Mouse (Mus musculus) NIH3T3 (cell line): ENCODE measurements at regions not wholly inside any gene's neighbourhood (a gene's known extent, or its start where the extent isn't known, plus 50 kb on each side); places are given as distances from the start of the nearest gene placed in this dataset.
"Not testable (repeated sequence)": the region's sequence is repeated elsewhere in the genome, so short reads cannot be mapped to it uniquely, and the experiment has no call there.

Experiments used
- DNase-seq: peaks from one replicate; pipeline ENCODE4 v3.0.0-alpha.2; 2012; ENCODE audit warnings: low read depth

DNA sequence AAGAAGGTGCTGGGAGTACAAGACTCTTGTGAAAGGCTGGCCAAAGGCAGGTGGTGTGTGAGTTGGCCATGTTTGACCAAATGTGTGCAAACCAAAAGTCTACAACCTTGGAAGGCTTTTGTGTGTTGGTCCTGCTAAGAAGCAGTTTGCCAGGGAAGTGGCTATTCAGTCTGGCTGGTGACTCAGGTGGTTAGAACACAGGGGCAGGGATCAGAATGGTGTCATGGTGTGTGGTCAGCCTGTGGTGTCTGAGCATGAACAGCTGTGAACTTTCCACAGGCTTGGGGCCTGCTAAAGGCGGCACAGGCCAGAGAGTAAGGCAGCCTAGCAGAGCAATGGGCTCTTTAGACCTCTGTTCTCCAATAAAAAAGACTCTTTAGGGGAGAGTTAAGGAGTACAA, 171.6 kb upstream of the Klf14 start:
- no peak for DNase-seq

DNA sequence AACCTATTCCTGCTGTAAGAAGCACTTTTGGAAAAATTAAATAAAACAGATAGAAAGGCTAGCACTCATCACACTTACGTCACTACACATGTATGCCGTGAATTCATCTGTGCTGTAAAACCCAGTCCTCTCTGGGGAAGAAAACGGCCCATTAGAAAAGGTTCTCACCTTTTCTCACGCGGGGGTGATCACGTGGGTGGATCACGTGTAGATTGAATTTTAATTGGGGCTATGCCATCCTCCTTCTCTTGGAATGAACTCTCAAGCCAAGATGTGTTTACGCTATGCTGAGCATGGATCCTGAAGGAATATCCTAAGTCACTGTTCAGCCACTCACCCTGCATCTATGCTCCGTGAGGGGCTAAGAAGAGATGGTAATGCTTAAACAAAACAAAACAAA, 172.8 kb upstream of the Klf14 start:
- DNase-seq, result no peak

DNA sequence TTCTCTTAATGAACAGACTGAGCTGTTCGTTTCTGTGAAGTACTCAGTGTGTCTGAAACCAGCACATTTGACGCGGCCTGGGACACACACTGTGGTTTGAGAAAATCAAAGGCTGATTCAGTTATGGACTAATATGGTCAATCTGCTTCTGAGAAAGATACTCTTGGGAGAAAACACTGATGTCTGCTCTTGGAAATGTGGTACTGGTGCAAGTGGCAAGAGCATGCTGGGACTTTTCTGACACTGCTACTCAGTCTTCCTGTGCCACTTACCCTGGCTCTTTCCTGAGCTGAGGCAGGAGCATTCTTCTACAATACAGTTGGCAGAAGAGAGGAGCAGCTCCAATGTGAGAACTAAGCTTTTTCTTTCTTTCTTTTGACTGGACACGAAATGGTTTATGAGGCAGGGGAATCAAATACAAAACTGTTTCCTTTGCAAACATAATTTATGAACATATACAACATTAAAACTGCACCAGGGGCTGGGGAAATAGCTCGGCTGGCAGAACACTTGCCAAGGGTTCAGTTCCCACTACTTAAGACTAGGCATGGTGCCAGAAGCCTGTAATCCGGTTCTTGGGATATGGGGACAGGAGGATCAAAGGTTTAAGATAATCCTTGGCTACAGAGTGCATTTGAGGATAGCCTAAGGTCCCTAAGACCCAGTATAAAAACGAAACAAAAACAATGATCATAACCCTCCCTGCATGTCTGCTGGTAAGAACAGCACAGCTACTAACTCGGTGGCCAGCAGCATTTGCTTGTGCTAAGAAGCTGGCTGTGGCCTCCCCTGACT, 173.7 kb upstream of the Klf14 start:
- no peak for DNase-seq

DNA sequence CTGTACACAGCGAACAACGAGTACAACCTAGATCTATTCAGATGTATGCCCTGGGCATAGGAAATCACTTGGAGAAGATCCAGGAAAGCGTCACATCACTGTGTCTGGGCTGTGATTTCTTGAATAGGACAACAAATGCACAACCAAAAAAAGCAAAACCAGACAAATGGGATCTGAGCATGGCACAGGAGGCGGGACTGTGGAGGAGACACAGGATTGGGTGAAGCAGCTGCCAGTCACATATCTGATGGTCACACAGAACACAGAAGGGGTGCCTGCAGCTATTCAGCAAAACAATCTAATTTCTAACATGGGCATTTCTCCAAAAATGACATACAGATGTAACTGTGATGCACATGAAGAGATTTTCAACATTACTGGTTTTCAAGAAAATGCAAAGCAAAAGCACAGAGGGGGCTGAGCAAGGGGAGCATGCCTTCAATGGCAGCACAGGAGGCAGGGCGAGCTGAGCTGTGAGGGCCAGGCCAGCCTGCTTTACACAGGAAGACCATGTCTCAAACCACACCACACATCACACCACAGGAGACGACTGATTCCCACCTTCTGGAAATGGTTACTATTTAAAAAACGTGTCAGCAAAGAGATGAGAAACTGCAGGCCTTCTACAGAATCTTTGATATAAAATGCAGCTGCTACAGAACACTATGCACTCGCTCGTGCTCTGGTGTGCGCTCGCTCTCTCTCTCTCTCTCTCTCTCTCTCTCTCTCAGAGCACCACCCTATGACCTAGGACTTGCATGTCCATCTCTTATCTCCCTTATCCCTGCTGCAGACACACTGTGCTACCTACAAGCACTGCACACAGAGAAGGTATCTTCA, 175.2 kb upstream of the Klf14 start:
- peak; percentile 37 for DNase-seq

DNA sequence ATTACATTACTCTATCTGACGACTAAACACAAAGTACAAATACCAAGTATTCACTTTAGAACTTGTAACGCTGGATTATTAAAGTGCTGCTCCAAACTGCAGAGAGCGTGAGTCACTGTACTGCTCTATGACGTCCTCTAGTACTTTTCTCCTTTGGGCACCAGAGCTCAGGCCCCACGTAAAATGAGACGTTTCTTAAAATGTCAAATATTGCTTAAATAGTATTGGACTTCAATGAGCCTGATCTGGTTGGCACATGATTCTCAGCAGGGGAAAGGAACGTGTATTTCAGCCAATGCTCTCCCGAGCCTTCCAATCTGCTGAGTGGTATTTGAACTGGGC, 175.8 kb upstream of the Klf14 start:
- peak; percentile 47 for DNase-seq

DNA sequence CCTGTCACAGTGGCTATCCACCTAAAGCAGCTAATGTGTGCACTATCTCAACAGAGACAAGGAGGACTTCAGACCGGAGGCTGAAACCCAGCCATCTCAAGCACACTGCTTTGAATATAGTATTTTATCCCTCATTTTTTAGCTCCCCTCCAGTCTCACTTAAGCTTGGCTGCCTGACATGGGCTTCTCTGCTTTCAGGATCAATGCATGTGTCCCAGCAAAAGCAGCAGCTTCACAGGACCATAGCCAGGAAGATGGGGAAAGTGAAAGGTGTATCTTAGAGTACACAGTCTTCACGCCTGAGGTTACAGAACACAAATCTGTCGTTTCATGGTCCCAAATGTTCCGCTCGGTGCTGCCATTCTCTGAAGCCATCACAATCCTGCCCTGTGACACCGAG, 176.7 kb upstream of the Klf14 start:
- no peak for DNase-seq

DNA sequence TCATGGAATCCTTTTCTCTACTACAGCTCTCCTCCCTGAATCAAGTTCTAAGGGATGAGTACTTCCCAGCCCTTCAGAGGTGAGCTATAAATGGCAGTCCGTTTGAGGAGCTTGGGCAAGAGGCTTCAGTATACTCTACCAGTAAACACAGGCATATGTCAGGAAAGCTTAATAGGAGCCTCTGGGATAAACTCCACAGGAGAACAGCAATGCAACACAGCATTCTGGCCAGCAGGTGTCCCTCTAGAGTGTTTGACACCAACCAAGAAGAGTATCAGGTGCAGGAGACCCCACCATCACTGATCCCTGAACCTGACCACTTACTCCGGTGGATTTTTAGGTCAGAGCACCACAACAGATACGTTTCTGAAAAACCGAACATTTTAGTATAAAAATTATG, 178.0 kb upstream of the Klf14 start:
- peak; percentile 68 for DNase-seq

DNA sequence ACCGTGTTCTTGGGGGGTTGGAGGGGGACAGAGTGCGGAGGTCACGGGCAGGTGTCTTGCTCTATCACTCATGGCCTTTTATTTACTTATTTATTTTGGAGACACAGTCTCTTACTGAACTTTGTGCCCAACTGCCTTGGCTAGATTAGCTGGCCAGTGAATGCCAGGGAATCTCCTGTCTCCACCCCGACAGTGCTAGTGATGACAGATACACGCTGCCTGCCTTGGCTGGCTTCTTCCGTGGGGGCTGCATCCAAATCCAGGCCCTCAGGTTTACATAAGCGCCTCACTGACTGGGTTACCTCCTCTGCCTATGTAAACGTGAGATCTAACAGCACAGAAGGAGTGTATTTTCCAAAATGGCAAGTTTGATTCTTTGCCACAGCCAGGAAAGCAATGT, 178.5 kb upstream of the Klf14 start:
- no peak for DNase-seq

DNA sequence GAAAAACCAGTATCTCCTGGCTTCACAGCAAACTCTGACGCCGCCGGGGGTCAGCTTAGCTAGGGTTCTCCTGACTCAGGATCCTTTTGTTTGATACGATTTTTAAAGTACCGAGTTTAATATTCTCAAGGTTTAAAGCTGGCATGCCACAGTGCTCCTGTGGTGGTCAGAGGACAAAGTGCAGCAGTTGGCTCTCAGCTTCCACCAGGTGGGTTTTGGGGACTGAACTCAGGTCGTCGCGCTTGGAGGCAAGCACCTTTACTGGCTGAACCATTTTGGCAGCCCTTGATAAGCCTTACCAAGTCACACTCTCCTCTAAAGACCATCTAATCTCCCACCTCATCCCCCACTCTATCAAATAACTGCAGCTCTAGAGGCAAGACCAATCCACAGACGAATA, 181.1 kb upstream of the Klf14 start:
- DNase-seq, result no peak

DNA sequence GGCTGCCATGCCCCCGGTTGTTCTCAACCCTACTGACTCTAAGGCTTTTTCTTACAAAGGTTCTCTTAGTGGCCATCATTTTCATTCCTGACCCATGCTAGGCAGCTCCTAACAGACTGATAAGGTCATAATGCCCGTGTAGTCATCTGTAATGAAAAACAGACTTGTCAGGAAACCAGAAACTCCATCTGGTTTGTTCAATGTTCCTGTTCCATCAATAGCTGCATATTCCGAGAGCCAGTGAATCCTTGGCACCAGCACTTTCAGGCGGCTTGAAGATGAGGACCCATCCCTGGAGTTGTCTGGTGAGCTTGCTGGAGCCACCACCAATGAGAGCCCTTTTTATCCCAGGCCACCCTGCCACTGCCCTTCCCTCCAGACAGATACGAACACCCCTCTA, 181.7 kb upstream of the Klf14 start:
- DNase-seq, result no peak

DNA sequence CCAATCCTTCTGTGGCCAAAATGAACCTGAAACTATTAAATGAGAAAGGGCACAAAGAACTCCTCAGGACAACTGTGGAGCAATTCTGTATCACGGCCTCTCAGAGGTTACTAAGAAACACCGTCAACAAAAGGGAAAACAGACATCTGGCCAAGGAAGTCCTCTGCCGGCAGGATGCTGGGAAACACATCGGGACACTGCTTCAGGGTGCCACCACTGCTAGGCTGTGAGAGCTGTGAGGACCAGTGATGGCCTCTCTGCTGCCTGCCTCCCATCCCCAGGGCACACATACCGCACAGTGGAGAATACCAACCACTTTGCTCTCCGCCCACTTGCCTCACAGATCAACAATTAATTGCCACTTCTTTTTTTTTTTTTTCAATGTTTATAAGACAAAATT, 182.6 kb upstream of the Klf14 start:
- DNase-seq, result no peak

DNA sequence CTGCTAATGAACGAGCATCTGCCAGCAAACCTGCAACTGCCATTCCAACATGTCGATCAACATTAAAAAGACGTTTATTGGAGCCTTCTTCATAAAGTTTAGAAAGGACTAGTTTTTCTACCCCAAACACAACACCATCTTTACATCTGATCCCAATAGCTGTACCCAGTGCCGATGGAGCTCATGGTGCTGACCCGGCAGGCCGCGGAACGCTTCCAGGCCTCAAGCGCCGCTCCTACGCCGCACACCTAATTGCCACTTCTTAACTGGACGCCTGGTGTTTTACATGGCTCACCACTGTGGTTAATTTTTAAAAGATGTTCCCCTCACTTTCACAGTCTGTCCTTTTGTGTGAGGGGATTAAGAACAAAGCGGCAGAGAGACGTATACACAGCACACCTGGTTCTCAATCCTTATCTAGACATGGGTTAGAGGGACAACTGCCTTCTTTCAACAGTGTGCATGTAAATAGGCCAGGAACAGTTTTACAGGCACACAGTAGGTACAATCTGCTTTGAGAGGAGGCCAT, 183.7 kb upstream of the Klf14 start:
- DNase-seq, result not testable (repeated sequence)

DNA sequence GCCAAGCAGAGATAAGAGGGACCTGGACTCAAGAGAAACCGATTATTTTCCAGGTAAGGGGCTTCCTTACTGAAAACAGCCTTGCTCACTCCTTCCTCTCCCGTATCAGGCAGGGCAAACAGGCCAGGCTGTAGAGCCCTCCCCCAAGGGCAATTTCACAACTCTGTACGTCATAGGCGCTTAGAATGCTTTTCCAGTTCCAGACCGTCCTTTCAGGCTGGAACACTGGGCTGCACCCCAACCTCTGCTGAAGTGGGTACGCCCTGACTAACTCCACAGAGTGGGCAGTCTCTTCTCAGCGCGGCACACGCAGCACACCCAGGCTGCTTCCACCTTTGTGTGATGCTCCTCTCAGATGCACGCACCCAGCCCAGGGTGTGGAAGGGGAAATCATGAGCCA, 186.8 kb upstream of the Klf14 start:
- DNase-seq, result peak; percentile 36

DNA sequence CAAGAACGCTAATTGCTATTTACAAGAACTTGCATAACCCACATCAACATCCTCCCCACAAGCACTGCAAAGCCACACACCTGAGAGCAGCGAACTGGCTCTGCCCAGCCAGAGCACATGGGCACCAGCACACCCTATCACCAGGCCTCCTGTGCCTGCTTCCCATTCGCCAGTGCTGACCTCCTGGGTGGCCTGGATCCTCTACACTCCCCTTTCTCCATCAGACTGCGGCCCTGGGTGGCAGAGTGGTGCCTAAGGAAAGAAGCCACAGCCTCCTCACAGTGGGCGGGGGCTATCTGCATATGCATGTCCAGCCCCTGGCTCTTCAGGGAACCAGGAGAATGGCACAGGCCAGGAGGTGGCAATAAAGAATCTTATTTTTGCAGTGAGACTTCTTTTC, 187.9 kb upstream of the Klf14 start:
- DNase-seq, result no peak

DNA sequence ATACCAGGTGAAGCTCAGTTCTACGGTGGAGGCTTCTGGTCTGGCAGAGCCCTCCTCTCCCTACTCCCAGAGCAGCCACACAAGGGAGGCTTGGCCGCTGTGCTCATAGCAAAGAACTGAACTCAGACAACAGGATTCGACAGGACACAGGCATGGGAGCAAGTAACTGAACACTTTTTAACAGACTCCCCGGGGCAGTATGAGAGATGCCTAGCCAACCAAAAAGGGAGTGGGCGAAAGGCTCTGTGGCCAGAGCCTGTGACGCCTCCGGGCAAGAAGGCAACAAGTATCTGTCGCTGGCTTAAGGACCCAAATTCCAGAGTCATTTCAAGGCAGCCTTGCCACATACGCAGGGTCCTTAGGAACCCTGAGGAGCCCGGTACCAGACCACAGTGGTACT, 188.8 kb upstream of the Klf14 start:
- DNase-seq, result no peak

DNA sequence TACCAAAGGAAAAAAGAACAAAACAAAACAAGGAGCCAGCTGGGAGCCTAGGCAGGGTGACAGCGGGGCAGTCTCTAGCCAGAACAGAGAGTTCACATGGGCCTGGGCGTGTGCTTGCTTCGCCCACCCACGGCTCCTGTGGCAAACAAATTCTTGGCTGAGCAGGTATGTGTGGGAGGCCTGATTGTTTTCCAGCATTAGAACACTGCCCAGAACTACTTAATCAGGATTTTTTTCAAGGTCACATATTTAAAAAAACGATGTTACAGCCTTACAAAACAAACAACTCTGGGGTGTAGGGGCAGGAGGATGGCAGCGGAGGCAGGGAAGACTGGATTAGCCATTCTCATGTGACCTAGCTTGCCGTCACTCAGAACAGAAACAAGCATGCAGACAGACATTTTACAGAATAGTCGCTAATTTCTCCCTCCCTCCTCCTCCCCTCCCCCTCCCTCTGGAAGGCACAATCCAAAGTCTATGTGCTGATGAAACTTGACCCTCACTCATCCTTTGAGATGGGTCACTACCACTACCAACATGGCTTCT, 189.5 kb upstream of the Klf14 start:
- peak; percentile 41 for DNase-seq

DNA sequence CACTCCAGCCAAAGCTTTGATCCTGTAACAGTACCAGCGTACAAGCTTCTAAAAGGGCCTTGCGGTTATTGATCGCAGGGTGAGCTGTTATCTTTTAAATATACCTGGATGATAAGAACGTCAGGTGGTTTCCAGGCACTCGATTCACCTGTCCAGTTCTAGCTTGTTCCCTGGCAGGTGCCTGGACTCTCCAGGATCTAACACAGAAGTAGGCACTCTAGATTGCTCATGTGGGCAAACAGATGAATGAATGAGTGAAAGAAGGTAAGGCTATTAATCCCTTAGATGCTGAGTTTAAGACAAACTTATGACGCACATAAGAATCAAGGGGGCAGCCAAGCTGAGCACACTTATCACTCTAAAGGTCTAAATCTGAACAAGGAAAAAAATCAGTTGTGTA, 190.3 kb upstream of the Klf14 start:
- no peak for DNase-seq

DNA sequence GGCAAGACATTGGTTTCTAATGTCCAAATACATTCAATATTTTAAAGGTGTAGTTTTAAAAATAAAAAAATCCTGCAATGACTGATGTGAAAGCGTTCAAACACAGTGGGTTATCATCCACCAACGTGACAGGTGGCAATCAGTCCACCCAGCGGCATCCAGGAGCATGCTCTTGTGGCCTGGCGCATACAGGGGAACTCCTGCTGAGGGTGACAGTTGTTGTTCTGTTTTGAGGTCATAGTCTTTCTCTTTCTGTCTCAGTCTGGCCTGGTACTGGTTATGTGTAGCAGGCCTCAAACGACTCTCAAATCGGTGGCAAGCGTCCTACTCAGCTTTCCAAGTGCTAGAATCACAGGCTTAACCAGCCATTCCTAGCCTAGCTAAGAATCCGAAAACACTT, 191.5 kb upstream of the Klf14 start:
- no peak for DNase-seq

DNA sequence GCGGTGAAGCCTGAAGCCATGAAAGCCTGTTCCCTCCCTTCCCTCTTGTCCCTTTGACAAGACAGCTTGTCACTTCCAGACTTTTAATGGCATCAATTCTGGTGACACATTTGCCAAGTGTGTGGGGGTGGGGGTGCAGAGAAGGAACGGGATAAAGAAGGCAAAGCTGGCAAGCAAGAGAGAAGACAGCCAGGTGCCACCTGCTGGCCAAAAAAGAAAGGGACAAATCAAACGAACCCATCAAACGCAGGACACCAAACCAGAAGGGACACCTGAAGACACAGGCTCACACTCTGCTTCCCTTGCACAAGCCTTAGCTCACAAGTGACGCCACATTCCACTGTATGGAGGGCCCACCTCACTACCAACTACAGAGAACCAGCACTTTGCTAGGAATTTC, 197.0 kb upstream of the Klf14 start:
- peak; percentile 70 for DNase-seq

DNA sequence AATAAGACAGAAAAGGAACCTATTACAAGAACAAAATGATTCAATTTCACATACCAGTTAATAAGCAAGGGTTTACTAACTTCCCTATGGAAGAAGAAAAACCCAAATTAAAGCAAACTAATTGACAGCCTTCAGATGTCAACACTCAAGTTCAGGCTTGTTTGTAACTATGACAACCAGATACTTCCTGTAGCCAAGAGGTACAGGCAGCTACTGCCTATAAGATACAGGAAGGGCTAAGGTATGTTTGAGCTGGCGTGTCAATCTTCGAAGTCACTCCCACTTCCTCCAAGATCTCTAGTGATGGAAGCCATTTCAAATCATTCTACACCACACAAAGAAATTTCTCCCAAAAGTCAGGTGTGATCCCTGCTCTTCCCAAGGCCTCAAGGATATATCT, 198.1 kb upstream of the Klf14 start:
- DNase-seq, result no peak

DNA sequence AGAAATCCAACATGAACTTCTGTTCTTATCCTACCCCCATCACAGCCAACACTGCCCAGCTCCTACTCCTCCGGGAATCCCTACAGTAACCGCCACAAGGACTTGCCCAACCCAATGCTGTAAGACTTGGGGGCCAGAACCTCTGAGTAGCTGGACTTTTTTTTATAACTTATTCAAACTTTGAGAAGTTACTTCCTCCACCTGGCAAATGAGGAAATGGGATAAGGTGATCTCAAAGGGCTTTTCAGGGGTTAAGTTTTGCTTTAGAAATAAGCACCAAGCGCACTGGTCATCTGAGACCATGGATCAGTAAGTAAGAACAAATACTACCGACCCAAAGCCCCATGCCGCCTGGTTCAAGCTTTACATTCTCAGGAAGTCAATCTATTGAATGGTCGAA, 198.6 kb upstream of the Klf14 start:
- DNase-seq, result no peak

DNA sequence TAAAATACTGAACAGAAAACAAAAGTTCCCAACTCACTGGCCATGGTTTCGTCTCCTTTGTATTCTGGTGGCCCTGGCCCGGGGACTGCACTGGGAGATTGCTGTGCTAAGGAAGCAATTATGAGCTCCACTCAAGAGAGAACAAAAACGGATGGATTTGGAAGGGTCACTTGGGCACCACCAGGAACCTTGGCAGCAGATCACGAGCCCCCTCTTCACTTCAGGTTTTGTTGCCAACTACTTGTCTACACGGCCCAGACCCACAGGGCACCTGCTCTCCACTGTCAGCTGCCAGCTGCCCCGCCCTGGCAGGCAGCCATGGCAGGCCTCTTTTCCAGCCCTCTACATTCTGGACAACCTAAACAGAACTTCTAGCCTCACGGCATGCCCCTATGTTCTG, 199.8 kb upstream of the Klf14 start:
- peak; percentile 38 for DNase-seq

DNA sequence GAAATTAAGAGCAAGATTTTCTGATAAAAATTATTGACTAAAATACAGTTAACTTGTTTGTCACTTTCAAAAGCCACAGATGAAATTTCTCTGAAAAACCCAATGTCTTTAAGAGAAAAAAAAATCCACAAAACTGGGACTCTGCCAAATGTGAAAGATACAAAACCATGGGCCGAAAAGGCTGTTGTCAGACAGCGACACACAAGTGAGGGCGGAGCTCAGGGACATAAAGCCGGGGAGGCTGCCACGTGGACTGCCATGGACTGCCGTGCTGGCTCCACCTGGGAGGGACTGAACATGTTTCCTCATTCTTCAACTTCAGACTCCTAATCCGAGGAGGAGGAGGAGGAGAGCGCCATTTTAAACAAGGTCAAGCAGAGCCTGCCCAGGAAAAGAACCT, 200.4 kb upstream of the Klf14 start:
- DNase-seq, result no peak
